Mouse (Mus musculus) E14TG2a.4 (cell line): ENCODE results near the gene Hnrnpl.
"Not testable (repeated sequence)": the region's sequence is repeated elsewhere in the genome, so short reads cannot be mapped to it uniquely, and the experiment has no call there.

Experiments
- H3K27me3 ChIP-seq: 2 replicates; pipeline ENCODE4 v1.6.1; 2014; ENCODE audit warnings: low read length, control low read depth; ENCODE audit not compliant: insufficient read depth
- H3K36me3 ChIP-seq: 2 replicates; pipeline ENCODE4 v1.6.1; 2014; ENCODE audit warnings: low read length, control low read depth; ENCODE audit not compliant: insufficient read depth
- H3K4me1 ChIP-seq: replicated peaks from 2 replicates; pipeline ENCODE4 v1.6.1; 2014; ENCODE audit warnings: low read depth, low read length, control low read depth
- H3K4me3 ChIP-seq: replicated peaks from 2 replicates; pipeline ENCODE4 v1.5.1; 2014; ENCODE audit warnings: mild to moderate bottlenecking, low read length
- H3K9me3 ChIP-seq: 2 replicates; pipeline ENCODE4 v1.6.1; 2014; ENCODE audit warnings: low read length, control low read depth
- CTCF ChIP-seq: conservative IDR thresholded peaks from 2 replicates; pipeline ENCODE4 v1.5.1; 2014; ENCODE audit warnings: low read length
- NANOG ChIP-seq: IDR thresholded peaks from 2 replicates; pipeline ENCODE4 v1.6.1; 2014; ENCODE audit warnings: borderline replicate concordance, low read length, mixed read lengths
- POU5F1 ChIP-seq: IDR thresholded peaks from 2 replicates; pipeline ENCODE4 v1.6.1; 2014; ENCODE audit warnings: low read length, borderline replicate concordance

Gene Hnrnpl

GRCm38 (mm10) chr7:28864288-28864750 is 56.0 kb downstream of the Hnrnpl start:
- no peaks in the 10 kb centered on the region for H3K9me3 ChIP-seq
- TF ChIP-seq NANOG (no peak), CTCF (no peak), POU5F1 (no peak)
- H3K4me1 ChIP-seq = peaks cover 49% of the 10 kb centered on the region

GRCm38 (mm10) chr7:28865481-28866300 is 57.4 kb downstream of the Hnrnpl start:
- peaks cover 19% of the 10 kb centered on the region for H3K27me3 ChIP-seq
- H3K9me3 ChIP-seq = no peaks in the 10 kb centered on the region
- no peak for TF ChIP-seq NANOG
- TF ChIP-seq CTCF = no peak
- no peak for TF ChIP-seq POU5F1
- H3K4me1 ChIP-seq = peaks cover 49% of the 10 kb centered on the region
- peak overlapping the region; percentile 69 for H3K4me3 ChIP-seq
- H3K36me3 ChIP-seq = no peaks in the 10 kb centered on the region

More at GRCm38 (mm10) chr7:28864288-28864750, 56.0 kb downstream of the Hnrnpl start:
- H3K36me3 ChIP-seq = no peaks in the 10 kb centered on the region
- no peak overlapping the region for H3K4me3 ChIP-seq
- peaks cover 19% of the 10 kb centered on the region for H3K27me3 ChIP-seq

- H3K4me1 ChIP-seq = peaks cover 49% of the 10 kb centered on the region
- H3K4me3 ChIP-seq = peak overlapping the region; percentile 43
- H3K27me3 ChIP-seq = peaks cover 18% of the 10 kb centered on the region
- H3K36me3 ChIP-seq = no peaks in the 10 kb centered on the region
- H3K9me3 ChIP-seq = no peaks in the 10 kb centered on the region
- TF ChIP-seq NANOG = no peak
- no peak for TF ChIP-seq POU5F1
- no peak for TF ChIP-seq CTCF
Measured at GRCm38 (mm10) chr7:28866769-28867507, 58.6 kb downstream of the Hnrnpl start.

GRCm38 (mm10) chr7:28867508-28868340 is 59.4 kb downstream of the Hnrnpl start:
- H3K36me3 ChIP-seq, H3K9me3 ChIP-seq: not testable (repeated sequence)
- H3K4me1 ChIP-seq = peaks cover 49% of the 10 kb centered on the region
- peak overlapping the region; percentile 43 for H3K4me3 ChIP-seq
- peak; percentile 52; the same call in 1 of the 2 replicates for TF ChIP-seq CTCF
- peaks cover 17% of the 10 kb centered on the region for H3K27me3 ChIP-seq

GRCm38 (mm10) chr7:28870901-28871664 is 62.7 kb downstream of the Hnrnpl start:
- peaks cover 15% of the 10 kb centered on the region for H3K4me1 ChIP-seq
- H3K36me3 ChIP-seq = no peaks in the 10 kb centered on the region
- no peak for TF ChIP-seq NANOG
- no peak for TF ChIP-seq CTCF
- no peak for TF ChIP-seq POU5F1
- H3K27me3 ChIP-seq = peaks cover 3% of the 10 kb centered on the region; the same call in 1 of the 2 replicates
- no peak overlapping the region for H3K4me3 ChIP-seq
- no peaks in the 10 kb centered on the region for H3K9me3 ChIP-seq
